Mouse (Mus musculus): Measurements from ENCODE around the gene Gm11037. TPM values are rescaled to one million over a fixed set of nuclear protein-coding genes. Genes with fewer than 3 reads are reported as not detected.

Gene Gm11037
- polyA plus RNA-seq, 1 experiment = not detected

GRCm38 (mm10) chr2:131128211-131128610, 5.1 kb upstream of the Gm11037 start:
- H3K27ac ChIP-seq (ENCODE audit: insufficient read depth, low read length) = no peak overlapping the region
- no peaks in the 10 kb centered on the region; the same call in 1 of the 2 replicates for H3K4me1 ChIP-seq (ENCODE audit: control insufficient read depth, insufficient read depth, low read length)
- TF ChIP-seq CTCF (IDR thresholded peaks at IDR 0.05; ENCODE audit: borderline replicate concordance, insufficient read depth, low read length) = no peak
- no peak for TF ChIP-seq POLR2A (IDR thresholded peaks at IDR 0.05; ENCODE audit: low read depth, low read length)
- no peak overlapping the region for H3K4me3 ChIP-seq (ENCODE audit: insufficient read depth, low read length)

DNA sequence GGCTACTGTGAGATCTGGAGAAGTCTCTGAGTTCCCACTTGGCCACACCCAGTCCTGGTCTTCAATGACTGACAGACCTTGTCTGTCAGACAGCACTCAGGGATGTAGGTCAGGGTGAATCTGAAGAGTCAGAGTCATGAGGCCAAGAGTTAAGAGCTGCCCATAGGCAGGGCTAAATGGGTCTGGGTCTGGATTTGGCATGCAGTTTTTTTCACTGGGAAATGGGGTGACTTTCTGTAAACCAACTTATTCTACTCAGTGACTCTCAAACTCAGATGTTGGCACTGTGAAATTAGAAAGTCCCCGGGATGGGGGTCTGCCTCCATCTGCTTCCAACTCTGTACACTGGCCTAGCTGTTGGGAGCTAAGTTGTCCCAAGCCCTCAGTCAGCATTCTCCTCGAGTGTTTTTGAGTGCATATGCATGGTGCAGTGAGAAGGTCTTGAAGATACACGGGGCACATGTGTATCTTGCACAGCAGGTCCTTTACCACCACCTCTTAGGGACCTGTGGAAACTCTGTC, 4.6 kb upstream of the Gm11037 start:
- no peak overlapping the region for H3K4me3 ChIP-seq (ENCODE audit: insufficient read depth, low read length)
- no peaks in the 10 kb centered on the region; the same call in 1 of the 2 replicates for H3K4me1 ChIP-seq (ENCODE audit: control insufficient read depth, insufficient read depth, low read length)
- no peak for TF ChIP-seq POLR2A (IDR thresholded peaks at IDR 0.05; ENCODE audit: low read depth, low read length)
- no peak for TF ChIP-seq CTCF (IDR thresholded peaks at IDR 0.05; ENCODE audit: borderline replicate concordance, insufficient read depth, low read length)
- H3K27ac ChIP-seq (ENCODE audit: insufficient read depth, low read length) = no peak overlapping the region

- Histone ChIP-seq H3K4me3 (ENCODE audit: insufficient read depth, low read length) (no peak overlapping the region), H3K27ac (ENCODE audit: insufficient read depth, low read length) (no peak overlapping the region), H3K4me1 (ENCODE audit: control insufficient read depth, insufficient read depth, low read length) (no peaks in the 10 kb centered on the region; the same call in 1 of the 2 replicates)
- TF ChIP-seq POLR2A (IDR thresholded peaks at IDR 0.05; ENCODE audit: low read depth, low read length) = no peak
- no peak for TF ChIP-seq CTCF (IDR thresholded peaks at IDR 0.05; ENCODE audit: borderline replicate concordance, insufficient read depth, low read length)
Measured at GRCm38 (mm10) chr2:131129836-131130235, 3.5 kb upstream of the Gm11037 start.

- H3K27ac ChIP-seq (ENCODE audit: insufficient read depth, low read length) = no peak overlapping the region
- TF ChIP-seq CTCF (IDR thresholded peaks at IDR 0.05; ENCODE audit: borderline replicate concordance, insufficient read depth, low read length) (no peak), POLR2A (IDR thresholded peaks at IDR 0.05; ENCODE audit: low read depth, low read length) (no peak)
- no peak overlapping the region for H3K4me3 ChIP-seq (ENCODE audit: insufficient read depth, low read length)
- no peaks in the 10 kb centered on the region; the same call in 1 of the 2 replicates for H3K4me1 ChIP-seq (ENCODE audit: control insufficient read depth, insufficient read depth, low read length)
Measured at GRCm38 (mm10) chr2:131130849-131131248, 2.4 kb upstream of the Gm11037 start.

DNA sequence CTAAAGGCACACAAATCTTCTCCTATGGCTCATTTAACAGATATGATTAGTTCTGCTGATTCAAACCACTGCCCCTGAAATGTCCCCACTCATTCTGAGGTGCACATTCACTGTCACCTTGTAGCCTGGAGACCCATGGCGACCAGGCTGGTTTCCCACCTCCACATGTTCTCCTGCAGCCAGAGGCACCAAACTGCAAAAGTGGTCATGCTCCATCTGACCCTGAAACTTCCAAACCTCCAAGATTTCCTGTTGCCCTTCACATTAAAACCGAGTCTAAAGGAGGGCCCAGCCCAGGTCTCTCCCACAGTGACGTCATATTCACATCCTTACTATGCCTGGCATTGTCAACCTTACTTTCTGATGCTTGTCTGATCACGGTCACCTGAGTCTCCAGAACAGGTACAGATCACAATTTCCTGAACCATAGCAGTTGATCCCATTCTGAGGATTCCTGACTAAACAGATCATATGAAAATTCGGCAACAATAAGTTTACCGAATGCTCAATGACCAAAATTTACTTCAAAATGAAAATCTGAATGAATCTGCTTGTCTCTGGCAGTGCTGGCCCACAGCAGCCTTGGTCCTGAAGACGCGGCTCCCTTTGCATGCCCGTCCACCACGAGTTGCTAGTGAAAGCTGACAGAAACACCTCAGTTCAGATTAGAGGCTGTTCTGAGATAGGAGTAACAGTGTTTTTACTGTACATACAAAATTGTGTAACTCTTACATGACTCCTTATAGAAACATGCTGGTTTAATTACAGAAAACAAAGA, 997 bp upstream of the Gm11037 start:
- no peaks in the 10 kb centered on the region; the same call in 1 of the 2 replicates for H3K4me1 ChIP-seq (ENCODE audit: control insufficient read depth, insufficient read depth, low read length)
- no peak overlapping the region for H3K4me3 ChIP-seq (ENCODE audit: insufficient read depth, low read length)
- H3K27ac ChIP-seq (ENCODE audit: insufficient read depth, low read length) = no peak overlapping the region
- TF ChIP-seq POLR2A (IDR thresholded peaks at IDR 0.05; ENCODE audit: low read depth, low read length) (no peak), CTCF (IDR thresholded peaks at IDR 0.05; ENCODE audit: borderline replicate concordance, insufficient read depth, low read length) (no peak)

DNA sequence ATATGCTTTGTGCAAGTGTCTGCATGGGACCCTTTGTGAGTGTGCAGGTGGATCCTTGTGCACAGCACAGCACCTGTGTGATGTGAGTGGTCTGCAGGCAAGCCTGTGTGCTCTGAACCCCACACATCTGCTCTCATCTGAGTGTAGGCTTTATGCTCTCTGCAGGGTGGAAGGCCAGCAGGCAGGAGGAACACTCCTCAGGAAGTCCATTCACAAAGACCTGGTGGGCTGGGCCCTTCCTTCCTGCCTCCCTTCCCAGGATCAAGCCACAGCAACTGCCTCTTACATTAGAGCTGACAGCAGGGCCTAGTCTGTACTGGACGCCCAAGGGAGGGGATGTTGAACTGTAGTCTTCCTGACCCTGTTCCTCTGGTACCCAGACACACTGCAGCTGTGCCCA, 1.1 kb downstream of the Gm11037 start:
- Histone ChIP-seq H3K4me3 (ENCODE audit: insufficient read depth, low read length) (no peak overlapping the region), H3K27ac (ENCODE audit: insufficient read depth, low read length) (no peak overlapping the region), H3K4me1 (ENCODE audit: control insufficient read depth, insufficient read depth, low read length) (no peaks in the 10 kb centered on the region)
- TF ChIP-seq POLR2A (IDR thresholded peaks at IDR 0.05; ENCODE audit: low read depth, low read length) (no peak), CTCF (IDR thresholded peaks at IDR 0.05; ENCODE audit: borderline replicate concordance, insufficient read depth, low read length) (no peak)

GRCm38 (mm10) chr2:131134826-131135400, 1.6 kb downstream of the Gm11037 start:
- no peak for TF ChIP-seq CTCF (IDR thresholded peaks at IDR 0.05; ENCODE audit: borderline replicate concordance, insufficient read depth, low read length)
- TF ChIP-seq POLR2A (IDR thresholded peaks at IDR 0.05; ENCODE audit: low read depth, low read length) = no peak
- Histone ChIP-seq H3K27ac (ENCODE audit: insufficient read depth, low read length) (no peak overlapping the region), H3K4me3 (ENCODE audit: insufficient read depth, low read length) (no peak overlapping the region), H3K4me1 (ENCODE audit: control insufficient read depth, insufficient read depth, low read length) (no peaks in the 10 kb centered on the region)

DNA sequence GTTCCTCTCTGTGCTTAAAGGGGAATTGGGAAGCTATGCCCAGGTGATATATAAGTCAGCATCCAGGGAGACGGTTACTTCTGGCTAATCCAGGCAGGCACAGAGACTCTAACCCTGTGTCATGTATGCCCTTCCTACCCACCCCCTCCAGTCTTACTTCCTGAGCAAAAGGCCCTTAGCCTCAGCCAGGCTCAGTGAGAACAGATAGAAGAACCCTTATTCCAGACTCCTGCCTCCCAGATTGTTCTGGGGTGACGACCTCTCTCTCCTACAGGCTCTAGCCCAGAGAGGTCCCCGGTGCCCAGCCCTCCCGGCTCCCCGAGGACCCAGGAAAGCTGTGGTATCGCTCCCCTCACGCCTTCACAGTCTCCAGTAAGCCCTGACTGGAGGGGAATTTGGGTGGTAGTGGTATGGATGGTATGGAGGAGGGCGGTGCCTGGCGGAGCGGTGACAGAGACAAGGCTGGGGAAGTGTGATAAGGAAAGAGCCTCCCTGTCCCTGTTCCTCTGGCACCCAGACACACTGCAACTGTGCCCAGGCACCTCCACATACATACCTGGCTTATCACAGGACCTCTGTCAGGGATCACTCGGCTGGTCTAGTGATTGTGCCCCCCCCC, 2.3 kb downstream of the Gm11037 start:
- H3K27ac ChIP-seq (ENCODE audit: insufficient read depth, low read length) = no peak overlapping the region

GRCm38 (mm10) chr2:131138296-131138695, 5.0 kb downstream of the Gm11037 start:
- Histone ChIP-seq H3K4me1 (ENCODE audit: control insufficient read depth, insufficient read depth, low read length) (no peaks in the 10 kb centered on the region), H3K4me3 (ENCODE audit: insufficient read depth, low read length) (no peak overlapping the region), H3K27ac (ENCODE audit: insufficient read depth, low read length) (no peak overlapping the region)
- no peak for TF ChIP-seq CTCF (IDR thresholded peaks at IDR 0.05; ENCODE audit: borderline replicate concordance, insufficient read depth, low read length)
- TF ChIP-seq POLR2A (IDR thresholded peaks at IDR 0.05; ENCODE audit: low read depth, low read length) = no peak

More for the DNA sequence above, 2.3 kb downstream of the Gm11037 start:
- no peak for TF ChIP-seq CTCF (IDR thresholded peaks at IDR 0.05; ENCODE audit: borderline replicate concordance, insufficient read depth, low read length)
- TF ChIP-seq POLR2A (IDR thresholded peaks at IDR 0.05; ENCODE audit: low read depth, low read length) = no peak
- Histone ChIP-seq H3K4me3 (ENCODE audit: insufficient read depth, low read length) (no peak overlapping the region), H3K4me1 (ENCODE audit: control insufficient read depth, insufficient read depth, low read length) (no peaks in the 10 kb centered on the region)

All from embryonic fibroblast, embryonic 13.5 days (primary cell).